Mouse (Mus musculus) neutrophil, adult 65 days (primary cell): Measurements from ENCODE around the gene Alg6. TPM values are rescaled to one million over a fixed set of nuclear protein-coding genes. Genes with fewer than 3 reads are reported as not detected.

Experiments
- total RNA-seq: library from RNA; stranded (reverse); gene quantifications from 2 replicates; pipeline ENCODE4 v1.2.4, GENCODE M21; 2023

Alg6 gene
- 1.6 and 4.8 TPM in 2 replicates for total RNA-seq

GRCm38 (mm10) chr4:99714904-99715782, at the start of gene Alg6:
TSS of gene Alg6 (plus strand) at chr4:99715664.

Other genes with a start within 250 kb of the Alg6 start
- gene Foxd3, start 59.4 kb upstream of the Alg6 start, total RNA-seq = not detected in 2 replicates
- 1.7 and 1.9 TPM in 2 replicates for gene Efcab7, start 113.5 kb downstream of the Alg6 start, total RNA-seq
- 14.0 and 17.7 TPM in 2 replicates for gene Pgm1, start 213.8 kb downstream of the Alg6 start, total RNA-seq
- 1.2 and 2.2 TPM in 2 replicates for gene Itgb3bp, start 214.1 kb downstream of the Alg6 start, total RNA-seq